Mouse (Mus musculus) heart, embryonic 14.5 days (tissue): ENCODE measurements around the gene Erg. TPM values are rescaled to one million over a fixed set of nuclear protein-coding genes. Genes with fewer than 3 reads are reported as not detected.

Experiments
- ATAC-seq: fragments of 200-750 bp; cut with Nextera tagmentation; 2 replicates; pipeline ENCODE4 v1.8.0; 2017; ENCODE audit warnings: low read depth, moderate TSS enrichment; ENCODE audit not compliant: insufficient number of reproducible peaks, insufficient read depth, low FRiP score
- H3K27ac ChIP-seq, 2 experiments: fragments of 200-500 bp in 1 of 2; fragments of 300-500 bp in 1 of 2; sonication (generic) in 1 of 2; replicated peaks in 1 of 2; 2 replicates each; pipeline ENCODE4 v1.5.1; 2012 to 2014; ENCODE audit warnings: low read depth in 2 of 2, low read length in 2 of 2, control low read depth in 1 of 2, mild to moderate bottlenecking in 1 of 2, mixed read lengths in 1 of 2; ENCODE audit not compliant: control insufficient read depth in 1 of 2, insufficient read depth in 1 of 2
- H3K27me3 ChIP-seq: fragments of 300-500 bp; sonication (generic); 2 replicates; pipeline ENCODE4 v1.6.1; 2014; ENCODE audit warnings: mild to moderate bottlenecking, low read length, control low read depth; ENCODE audit not compliant: control insufficient read depth, insufficient read depth
- H3K36me3 ChIP-seq: fragments of 300-500 bp; sonication (generic); 2 replicates; pipeline ENCODE4 v1.6.1; 2014; ENCODE audit warnings: mild to moderate bottlenecking, control low read depth, low read length, mixed read lengths; ENCODE audit not compliant: control insufficient read depth, insufficient read depth
- H3K4me1 ChIP-seq, 2 experiments: fragments of 200-500 bp in 1 of 2; fragments of 300-500 bp in 1 of 2; sonication (generic) in 1 of 2; 2 replicates each; pipeline ENCODE4 v1.6.1; 2012 to 2014; ENCODE audit warnings: low read length in 2 of 2, control low read depth in 1 of 2, mixed read lengths in 1 of 2; ENCODE audit not compliant: control insufficient read depth in 2 of 2, insufficient read depth in 2 of 2
- H3K4me2 ChIP-seq: fragments of 300-500 bp; sonication (generic); 2 replicates; pipeline ENCODE4 v1.6.1; 2014; ENCODE audit warnings: mild to moderate bottlenecking, low read length
- H3K4me3 ChIP-seq, 2 experiments: fragments of 200-500 bp in 1 of 2; fragments of 300-500 bp in 1 of 2; sonication (generic) in 1 of 2; 2 replicates each; pipeline ENCODE4 v1.5.1; 2012 to 2014; ENCODE audit warnings: low read length in 2 of 2, mild to moderate bottlenecking in 2 of 2, control low read depth in 1 of 2, low read depth in 1 of 2, moderate library complexity in 1 of 2; ENCODE audit not compliant: control insufficient read depth in 1 of 2, insufficient read depth in 1 of 2
- H3K9ac ChIP-seq: fragments of 300-500 bp; sonication (generic); 2 replicates; pipeline ENCODE4 v1.6.1; 2014; ENCODE audit warnings: mild to moderate bottlenecking, low read length
- H3K9me3 ChIP-seq: fragments of 300-500 bp; sonication (generic); 2 replicates; pipeline ENCODE4 v1.6.1; 2016; ENCODE audit warnings: low read length, control low read depth; ENCODE audit not compliant: control insufficient read depth
- WGBS: fragments of 180-500 bp; shearing (Covaris S2); extraction: QIAGEN DNeasy Blood & Tissue Kit; methylation state at CpG from one replicate; pipeline ENCODE4 v1.1.7; 2014; 5-methylcytosine and 5-hydroxymethylcytosine counted together
- polyA plus RNA-seq: library from polyadenylated mRNA; unstranded; fragments of >200 nt; fragmentation: Nextera tagmentation; extraction: Ambion mirVana; gene quantifications from 2 replicates; pipeline ENCODE4 v1.2.1, GENCODE M21; 2014

The Erg gene
- polyA plus RNA-seq, 1 experiment from 2014 or later: 5.7 TPM

GRCm38 (mm10) chr16:95434434-95434833 lies 152.0 kb downstream of the Erg start:
- H3K9ac ChIP-seq: no peak overlapping the region
- H3K36me3 ChIP-seq: no peaks in the 10 kb centered on the region
- ATAC-seq: no peak
- H3K27me3 ChIP-seq: no peaks in the 10 kb centered on the region
- no peak overlapping the region for H3K4me3 ChIP-seq
- WGBS: 91% methylated on average over 8 of the region's 8 CpGs
- no peak overlapping the region for H3K27ac ChIP-seq
- H3K9me3 ChIP-seq: no peaks in the 10 kb centered on the region
- no peak overlapping the region for H3K4me2 ChIP-seq
- peaks cover 23 to 34% of the 10 kb centered on the region in 2 experiments for H3K4me1 ChIP-seq

DNA sequence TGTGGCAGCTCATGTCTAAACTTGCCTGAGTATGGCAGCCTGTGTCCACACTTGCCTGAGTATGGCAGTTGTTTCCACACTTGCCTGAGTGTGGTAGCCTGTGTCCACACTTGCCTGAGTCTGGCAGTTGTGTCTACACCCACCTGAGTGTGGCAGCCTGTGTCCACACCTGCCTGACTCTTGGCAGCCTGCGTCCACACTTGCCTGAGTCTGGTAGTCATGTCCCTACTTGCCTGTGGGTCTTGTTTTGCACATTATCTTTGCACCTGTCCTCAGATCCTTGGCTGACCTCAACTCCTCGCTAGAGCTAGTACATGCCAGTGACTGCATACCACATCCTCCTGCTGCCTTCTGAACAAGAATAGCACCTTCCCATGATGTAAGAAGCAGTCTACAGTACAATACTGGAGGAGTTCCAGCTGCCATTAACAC lies 153.8 kb downstream of the Erg start:
- Histone ChIP-seq H3K9ac (no peak overlapping the region), H3K27ac (peak overlapping the region in 1 of 2 experiments; percentile 49; a peak in 3 of 4 replicates), H3K9me3 (no peaks in the 10 kb centered on the region), H3K4me1 (peaks cover 10 to 16% of the 10 kb centered on the region in 2 experiments), H3K4me3 (no peak overlapping the region), H3K36me3 (no peaks in the 10 kb centered on the region), H3K27me3 (no peaks in the 10 kb centered on the region), H3K4me2 (no peak overlapping the region)
- ATAC-seq: peak; percentile 48
- WGBS: 35% methylated on average over 2 of the region's 2 CpGs

GRCm38 (mm10) chr16:95429851-95430250 lies 156.5 kb downstream of the Erg start:
- 84% methylated on average over 3 of the region's 3 CpGs for WGBS
- no peak for ATAC-seq

GRCm38 (mm10) chr16:95428239-95428638 lies 158.2 kb downstream of the Erg start:
- Histone ChIP-seq H3K27me3 (no peaks in the 10 kb centered on the region), H3K27ac (no peak overlapping the region), H3K9ac (no peak overlapping the region), H3K4me1 (peaks cover 6 to 13% of the 10 kb centered on the region in 2 experiments), H3K4me3 (no peak overlapping the region), H3K9me3 (no peaks in the 10 kb centered on the region), H3K36me3 (no peaks in the 10 kb centered on the region), H3K4me2 (no peak overlapping the region)
- no peak for ATAC-seq
- WGBS: 88% methylated on average over 5 of the region's 5 CpGs

More at GRCm38 (mm10) chr16:95429851-95430250, 156.5 kb downstream of the Erg start:
- Histone ChIP-seq H3K4me1 (peaks cover 6 to 13% of the 10 kb centered on the region in 2 experiments), H3K9me3 (no peaks in the 10 kb centered on the region), H3K9ac (no peak overlapping the region), H3K4me3 (no peak overlapping the region), H3K27ac (no peak overlapping the region), H3K27me3 (no peaks in the 10 kb centered on the region), H3K4me2 (no peak overlapping the region), H3K36me3 (no peaks in the 10 kb centered on the region)

GRCm38 (mm10) chr16:95427512-95427911 lies 158.9 kb downstream of the Erg start:
- peaks cover 10 to 12% of the 10 kb centered on the region in 2 experiments for H3K4me1 ChIP-seq
- H3K4me3 ChIP-seq: no peak overlapping the region
- no peak overlapping the region for H3K27ac ChIP-seq
- no peaks in the 10 kb centered on the region for H3K36me3 ChIP-seq
- ATAC-seq: no peak
- no peak overlapping the region for H3K9ac ChIP-seq
- 88% methylated on average over 10 of the region's 10 CpGs for WGBS
- H3K9me3 ChIP-seq: no peaks in the 10 kb centered on the region
- no peaks in the 10 kb centered on the region for H3K27me3 ChIP-seq
- no peak overlapping the region for H3K4me2 ChIP-seq

GRCm38 (mm10) chr16:95422658-95423073 lies 163.7 kb downstream of the Erg start:
- no peaks in the 10 kb centered on the region for H3K27me3 ChIP-seq
- H3K9ac ChIP-seq: no peak overlapping the region
- no peak overlapping the region for H3K4me2 ChIP-seq
- H3K27ac ChIP-seq: no peak overlapping the region
- WGBS: 21% methylated on average over 5 of the region's 5 CpGs
- no peaks in the 10 kb centered on the region for H3K36me3 ChIP-seq
- H3K4me1 ChIP-seq: peaks cover 10 to 16% of the 10 kb centered on the region in 2 experiments
- no peak overlapping the region for H3K4me3 ChIP-seq
- ATAC-seq: no peak
- no peaks in the 10 kb centered on the region for H3K9me3 ChIP-seq

- peak overlapping the region in 1 of 2 experiments; percentile 8; a peak in 1 of 4 replicates for H3K27ac ChIP-seq
- 61% methylated on average over 7 of the region's 7 CpGs for WGBS
- no peaks in the 10 kb centered on the region for H3K9me3 ChIP-seq
These were observed 165.0 kb downstream of the Erg start for GRCm38 (mm10) chr16:95421235-95421886.

DNA sequence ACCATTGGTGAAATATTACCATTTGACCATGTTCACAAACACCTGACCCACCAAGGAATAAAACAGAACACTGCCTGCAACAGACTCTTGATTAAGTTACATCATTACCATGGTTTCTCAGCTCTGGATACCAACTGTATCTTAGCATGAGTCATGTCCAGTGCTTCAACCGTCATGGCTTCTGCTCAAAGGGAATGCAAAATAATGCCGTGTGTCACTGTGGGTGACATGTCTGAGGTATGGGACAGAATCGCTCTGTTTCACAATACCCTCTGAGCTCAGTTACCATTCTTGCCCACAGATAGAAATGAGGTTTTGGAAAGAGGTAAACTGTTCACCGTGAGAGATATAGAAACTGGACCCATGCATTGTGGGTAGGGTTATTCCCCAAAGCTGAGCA lies 170.5 kb downstream of the Erg start:
- ATAC-seq: no peak
- no peaks in the 10 kb centered on the region for H3K27me3 ChIP-seq

More at GRCm38 (mm10) chr16:95421235-95421886, 165.0 kb downstream of the Erg start:
- no peak overlapping the region for H3K9ac ChIP-seq
- no peak for ATAC-seq
- no peak overlapping the region for H3K4me2 ChIP-seq
- no peaks in the 10 kb centered on the region for H3K27me3 ChIP-seq
- H3K36me3 ChIP-seq: no peaks in the 10 kb centered on the region
- H3K4me3 ChIP-seq: no peak overlapping the region
- H3K4me1 ChIP-seq: peaks cover 10 to 16% of the 10 kb centered on the region in 2 experiments

More for the DNA sequence above, 170.5 kb downstream of the Erg start:
- Histone ChIP-seq H3K27ac (no peak overlapping the region), H3K9ac (no peak overlapping the region), H3K4me3 (no peak overlapping the region), H3K4me1 (peaks cover 0 to 2% of the 10 kb centered on the region in 2 experiments; a peak in 2 of 4 replicates), H3K4me2 (no peak overlapping the region), H3K9me3 (no peaks in the 10 kb centered on the region), H3K36me3 (no peaks in the 10 kb centered on the region)
- WGBS: 79% methylated on average over 4 of the region's 4 CpGs
